Mouse (Mus musculus) lung, embryonic 14.5 days (tissue): ENCODE data around the gene Lrrc71. TPM values are rescaled to one million over a fixed set of nuclear protein-coding genes. Genes with fewer than 3 reads are reported as not detected.

Source experiments
- ATAC-seq: fragments of 200-750 bp; cut with Nextera tagmentation; 2 replicates; pipeline ENCODE4 v1.8.0; 2017; ENCODE audit warnings: mild to moderate bottlenecking, moderate TSS enrichment, moderate library complexity; ENCODE audit not compliant: insufficient read depth
- DNase-seq: peaks from one replicate; pipeline ENCODE4 v3.0.0-alpha.2; 2015
- H3K27ac ChIP-seq: fragments of 300-500 bp; sonication (generic); 2 replicates; pipeline ENCODE4 v1.5.1; 2014; ENCODE audit warnings: low read depth, mild to moderate bottlenecking, moderate library complexity
- H3K27me3 ChIP-seq: fragments of 300-500 bp; sonication (generic); 2 replicates; pipeline ENCODE4 v1.6.1; 2014; ENCODE audit warnings: low read length, control low read depth; ENCODE audit not compliant: insufficient read depth
- H3K36me3 ChIP-seq: fragments of 300-500 bp; sonication (generic); 2 replicates; pipeline ENCODE4 v1.6.1; 2014; ENCODE audit warnings: control low read depth; ENCODE audit not compliant: insufficient read depth
- H3K4me1 ChIP-seq: fragments of 300-500 bp; sonication (generic); 2 replicates; pipeline ENCODE4 v1.6.1; 2014; ENCODE audit warnings: antibody characterized with exemption, control low read depth; ENCODE audit not compliant: insufficient read depth
- H3K4me2 ChIP-seq: fragments of 300-500 bp; sonication (generic); 2 replicates; pipeline ENCODE4 v1.6.1; 2014; ENCODE audit warnings: mild to moderate bottlenecking
- H3K4me3 ChIP-seq: fragments of 300-500 bp; sonication (generic); 2 replicates; pipeline ENCODE4 v1.5.1; 2014; ENCODE audit warnings: low read depth, low read length
- H3K9ac ChIP-seq: fragments of 300-500 bp; sonication (generic); 2 replicates; pipeline ENCODE4 v1.6.1; 2014
- H3K9me3 ChIP-seq: fragments of 300-500 bp; sonication (generic); 2 replicates; pipeline ENCODE4 v1.6.1; 2016; ENCODE audit warnings: low read depth, low read length, control low read depth
- CTCF ChIP-seq: IDR thresholded peaks from 2 replicates; pipeline ENCODE4 v1.5.1; 2016; ENCODE audit warnings: antibody characterized with exemption, low read depth
- WGBS: fragments of 180-500 bp; shearing (Covaris S2); extraction: QIAGEN DNeasy Blood & Tissue Kit; methylation state at CpG from one replicate; pipeline ENCODE4 v1.1.7; 2014; 5-methylcytosine and 5-hydroxymethylcytosine counted together
- polyA plus RNA-seq: library from polyadenylated mRNA; unstranded; fragments of >200 nt; fragmentation: Nextera tagmentation; extraction: Ambion mirVana; gene quantifications from 2 replicates; pipeline ENCODE4 v1.2.1, GENCODE M21; 2014

Gene Lrrc71
- polyA plus RNA-seq, 1 experiment from 2014 or later, result 0.63 TPM

DNA sequence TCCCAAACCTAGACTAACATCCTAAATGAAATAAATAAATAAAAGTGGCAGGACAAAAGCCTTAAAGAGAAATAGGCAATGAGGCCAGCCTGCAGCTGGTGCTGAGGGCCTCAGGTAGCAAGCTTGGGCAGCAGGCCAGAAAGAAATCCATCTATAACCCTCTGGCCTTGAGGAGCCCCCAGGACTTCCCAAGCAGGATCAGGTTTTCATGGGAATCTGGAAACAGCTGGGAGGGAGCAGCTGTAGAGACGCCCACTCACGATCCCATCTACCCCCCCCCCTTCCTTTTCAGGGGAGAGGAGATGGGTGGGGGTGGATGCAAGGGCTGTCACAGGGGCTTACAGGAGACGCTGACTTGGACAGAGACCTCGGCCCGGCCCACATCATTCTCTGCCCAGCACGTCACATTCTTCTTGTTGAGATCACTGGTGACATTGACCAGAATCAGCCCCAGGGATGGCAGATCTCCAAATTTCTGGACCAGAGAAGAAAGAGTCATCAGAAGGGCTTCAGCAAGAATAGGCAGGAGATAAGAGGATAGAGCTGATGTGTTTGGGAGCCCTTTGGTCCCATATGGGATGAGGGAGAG is 37.3 kb upstream of the Lrrc71 start:
- no peak overlapping the region for H3K9ac ChIP-seq
- H3K36me3 ChIP-seq, result no peaks in the 10 kb centered on the region
- 24% methylated on average over 6 of the region's 6 CpGs for WGBS
- no peak for TF ChIP-seq CTCF
- DNase-seq (peak; percentile 48), ATAC-seq (no peak)
- H3K27me3 ChIP-seq, result 0 out of 2 replicates have a peak, but pooled peaks cover under 1% of the 10 kb centered on the region
- no peak overlapping the region for H3K27ac ChIP-seq
- H3K4me3 ChIP-seq, result no peak overlapping the region
- no peaks in the 10 kb centered on the region for H3K9me3 ChIP-seq
- peaks cover 7% of the 10 kb centered on the region; the same call in 1 of the 2 replicates for H3K4me1 ChIP-seq
- H3K4me2 ChIP-seq, result no peak overlapping the region

GRCm38 (mm10) chr3:87785156-87785555 is 36.7 kb upstream of the Lrrc71 start:
- Histone ChIP-seq H3K36me3 (no peaks in the 10 kb centered on the region), H3K4me3 (no peak overlapping the region), H3K4me1 (peaks cover 7% of the 10 kb centered on the region; the same call in 1 of the 2 replicates), H3K9ac (no peak overlapping the region), H3K27me3 (no peaks in the 10 kb centered on the region), H3K9me3 (no peaks in the 10 kb centered on the region), H3K4me2 (no peak overlapping the region), H3K27ac (no peak overlapping the region)
- 61% methylated on average over 5 of the region's 5 CpGs for WGBS
- ATAC-seq (no peak), DNase-seq (no peak)
- no peak for TF ChIP-seq CTCF

DNA sequence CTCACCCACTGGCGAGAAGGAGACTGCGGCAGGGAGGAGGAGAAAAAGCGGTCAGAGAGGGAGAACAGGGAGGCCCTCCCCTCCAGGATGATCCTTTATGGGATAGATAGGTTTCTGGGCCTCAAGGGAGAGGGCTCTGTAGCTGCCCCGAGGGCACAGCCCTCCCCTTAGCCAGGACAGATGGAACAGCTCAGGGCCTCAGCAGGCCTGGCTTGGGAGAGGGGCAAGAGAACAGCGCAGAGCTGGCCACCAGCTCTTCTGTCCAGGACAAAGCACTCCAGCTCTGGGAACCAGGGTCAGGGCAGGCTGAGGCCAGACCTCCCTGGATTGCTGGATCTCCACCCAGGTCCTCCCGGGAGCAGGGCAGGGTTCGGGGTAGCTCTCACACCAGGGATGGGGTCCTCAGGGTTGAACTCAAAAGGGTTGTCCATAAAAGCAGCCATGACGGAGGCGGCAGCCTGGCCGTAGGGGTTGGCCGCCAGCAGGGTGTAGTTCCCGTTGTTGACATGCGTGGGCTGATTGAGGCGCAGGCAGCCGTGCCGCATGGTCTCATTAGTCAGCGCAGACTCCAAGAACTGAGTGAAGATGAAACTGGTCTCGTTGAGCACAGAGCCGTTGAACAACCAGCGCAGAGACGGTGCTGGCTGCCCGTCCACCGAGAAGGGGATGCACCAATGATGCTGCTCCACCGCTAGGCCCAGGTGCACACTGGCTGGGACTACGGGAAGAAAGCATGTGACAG is 35.0 kb upstream of the Lrrc71 start:
- peaks cover 10% of the 10 kb centered on the region; the same call in 1 of the 2 replicates for H3K4me1 ChIP-seq
- no peak overlapping the region for H3K9ac ChIP-seq
- H3K36me3 ChIP-seq, result no peaks in the 10 kb centered on the region
- no peak overlapping the region for H3K4me3 ChIP-seq
- DNase-seq, result no peak
- 80% methylated on average over 25 of the region's 25 CpGs for WGBS
- TF ChIP-seq CTCF, result no peak
- no peak overlapping the region for H3K4me2 ChIP-seq
- peak; percentile 48; the same call in 1 of the 2 replicates for ATAC-seq
- no peaks in the 10 kb centered on the region for H3K9me3 ChIP-seq
- H3K27me3 ChIP-seq, result peaks cover 7% of the 10 kb centered on the region; the same call in 1 of the 2 replicates
- no peak overlapping the region for H3K27ac ChIP-seq

- Histone ChIP-seq H3K9me3 (no peaks in the 10 kb centered on the region), H3K4me3 (no peak overlapping the region), H3K4me1 (peaks cover 6% of the 10 kb centered on the region; the same call in 1 of the 2 replicates), H3K9ac (peak overlapping the region; percentile 16; the same call in 1 of the 2 replicates), H3K27me3 (peaks cover 7% of the 10 kb centered on the region; the same call in 1 of the 2 replicates), H3K36me3 (no peaks in the 10 kb centered on the region), H3K27ac (no peak overlapping the region), H3K4me2 (no peak overlapping the region)
- 36% methylated on average over 2 of the region's 2 CpGs for WGBS
- ATAC-seq (0 out of 2 replicates have a peak, but pooled peaks have one; percentile 21), DNase-seq (no peak)
- TF ChIP-seq CTCF, result no peak
These were observed 30.7 kb upstream of the Lrrc71 start for GRCm38 (mm10) chr3:87779086-87779485.

DNA sequence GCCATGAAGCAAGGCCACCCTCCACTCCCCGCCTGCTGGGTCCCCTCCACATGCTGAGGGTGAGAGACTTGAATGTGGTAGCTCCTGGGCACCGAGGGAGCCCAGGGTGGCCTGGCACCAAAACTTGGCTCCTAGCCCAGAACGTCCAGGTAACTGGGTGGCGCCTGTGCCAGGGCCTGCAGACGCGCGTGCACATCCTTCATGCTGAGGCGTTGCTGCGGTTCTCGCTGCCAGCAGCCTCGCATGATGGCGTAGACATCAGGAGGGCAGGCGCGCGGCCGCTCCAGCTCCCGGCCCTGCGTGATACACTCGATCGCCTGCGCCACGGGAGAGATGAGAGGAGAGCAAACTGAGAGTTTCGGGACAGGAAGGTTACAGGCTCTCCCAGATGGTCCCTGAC is 29.9 kb upstream of the Lrrc71 start:
- no peaks in the 10 kb centered on the region for H3K36me3 ChIP-seq
- no peaks in the 10 kb centered on the region for H3K9me3 ChIP-seq
- H3K27ac ChIP-seq, result no peak overlapping the region
- peaks cover 7% of the 10 kb centered on the region; the same call in 1 of the 2 replicates for H3K27me3 ChIP-seq
- H3K4me3 ChIP-seq, result no peak overlapping the region
- H3K4me2 ChIP-seq, result peak overlapping the region; percentile 19; the same call in 1 of the 2 replicates
- H3K9ac ChIP-seq, result no peak overlapping the region
- H3K4me1 ChIP-seq, result peaks cover 6% of the 10 kb centered on the region; the same call in 1 of the 2 replicates
- 48% methylated on average over 23 of the region's 23 CpGs for whole genome bisulfite sequencing
- DNase-seq, result no peak
- TF ChIP-seq CTCF, result no peak
- no peak for ATAC-seq

DNA sequence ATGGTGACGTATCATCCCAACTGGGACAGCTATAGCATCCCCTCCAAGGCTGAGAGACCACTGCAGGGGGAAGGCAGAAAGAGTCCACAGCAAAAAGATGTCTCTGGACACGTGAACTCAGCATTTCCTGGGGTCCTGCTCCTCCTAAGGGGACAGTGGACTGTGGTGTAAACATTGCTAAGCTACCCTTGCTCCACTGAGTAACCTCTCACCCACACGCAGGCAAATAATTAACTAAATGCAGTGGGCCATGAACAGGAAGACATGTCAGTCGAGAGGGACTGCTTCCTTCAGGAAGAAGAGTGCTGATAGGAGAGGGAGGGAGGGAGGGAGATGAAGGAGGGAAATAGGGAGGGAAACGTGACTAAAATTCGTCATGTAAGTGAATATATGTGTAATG is 22.7 kb upstream of the Lrrc71 start:
- H3K4me3 ChIP-seq, result no peak overlapping the region
- TF ChIP-seq CTCF, result no peak
- H3K27me3 ChIP-seq, result no peaks in the 10 kb centered on the region; the same call in 1 of the 2 replicates
- H3K36me3 ChIP-seq, result no peaks in the 10 kb centered on the region
- ATAC-seq, result no peak
- peaks cover 8% of the 10 kb centered on the region; the same call in 1 of the 2 replicates for H3K4me1 ChIP-seq
- no peak overlapping the region for H3K4me2 ChIP-seq
- no peak overlapping the region for H3K9ac ChIP-seq
- H3K9me3 ChIP-seq, result no peaks in the 10 kb centered on the region
- no peak for DNase-seq
- no peak overlapping the region for H3K27ac ChIP-seq
- 26% methylated on average over 6 of the region's 6 CpGs for WGBS

- ATAC-seq, result no peak
- Histone ChIP-seq H3K27me3 (no peaks in the 10 kb centered on the region; the same call in 1 of the 2 replicates), H3K4me2 (no peak overlapping the region), H3K9ac (no peak overlapping the region), H3K36me3 (no peaks in the 10 kb centered on the region), H3K4me1 (peaks cover 13% of the 10 kb centered on the region), H3K9me3 (no peaks in the 10 kb centered on the region), H3K4me3 (no peak overlapping the region), H3K27ac (no peak overlapping the region)
- DNase-seq, result peak; percentile 91
- WGBS, result 0% methylated on average over 4 of the region's 4 CpGs
- peak; percentile 89 for TF ChIP-seq CTCF
These were observed 21.9 kb upstream of the Lrrc71 start for GRCm38 (mm10) chr3:87770280-87770679.
